Mouse (Mus musculus) naive thymus-derived CD4-positive, alpha-beta T cell, adult 2 months (primary cell): Measurements from ENCODE around the gene Kank1.

Experiments
- DNase-seq: peaks from one replicate; pipeline ENCODE4 v3.0.0-alpha.2; 2011; ENCODE audit warnings: low read depth

Gene Kank1

DNA sequence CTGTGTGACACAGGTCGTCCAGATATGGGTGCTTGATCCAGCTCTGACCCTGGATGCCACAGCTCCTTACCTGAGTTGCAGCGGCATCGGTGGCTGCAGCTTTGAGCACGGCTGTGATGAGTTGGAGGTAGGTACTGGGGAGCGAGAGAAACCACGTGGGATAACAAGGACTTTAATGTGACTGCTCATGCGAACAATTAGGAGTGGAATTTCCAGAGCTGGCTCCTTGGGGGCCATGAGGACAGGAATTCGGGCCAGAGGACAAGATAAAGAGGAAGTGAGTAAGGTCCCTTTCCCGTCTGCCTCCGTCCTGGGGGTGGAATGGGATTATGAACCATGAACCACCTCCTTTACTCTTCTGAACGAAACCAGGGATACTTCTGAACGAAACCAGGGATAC is 129.8 kb downstream of the Kank1 start:
- DNase-seq, result no peak

DNA sequence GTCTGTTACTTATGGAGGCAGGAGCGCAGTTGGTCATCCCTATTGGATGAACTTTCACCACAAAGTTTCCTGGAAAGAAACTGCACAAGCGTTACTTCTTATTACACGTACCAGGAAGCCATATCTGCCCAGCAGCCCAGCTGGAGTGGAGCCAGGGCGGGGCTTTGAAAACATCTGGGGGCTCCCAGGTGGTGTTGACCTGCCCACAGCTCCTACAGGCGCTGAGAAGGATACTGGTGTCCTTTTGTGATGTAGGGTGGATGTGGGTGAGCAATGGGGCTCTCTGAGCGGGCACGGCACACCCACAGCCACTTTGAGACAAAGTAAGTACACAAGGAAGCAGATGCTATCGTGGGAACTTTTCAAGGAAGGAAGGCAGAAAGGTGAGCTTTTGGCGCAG is 133.7 kb downstream of the Kank1 start:
- no peak for DNase-seq

DNA sequence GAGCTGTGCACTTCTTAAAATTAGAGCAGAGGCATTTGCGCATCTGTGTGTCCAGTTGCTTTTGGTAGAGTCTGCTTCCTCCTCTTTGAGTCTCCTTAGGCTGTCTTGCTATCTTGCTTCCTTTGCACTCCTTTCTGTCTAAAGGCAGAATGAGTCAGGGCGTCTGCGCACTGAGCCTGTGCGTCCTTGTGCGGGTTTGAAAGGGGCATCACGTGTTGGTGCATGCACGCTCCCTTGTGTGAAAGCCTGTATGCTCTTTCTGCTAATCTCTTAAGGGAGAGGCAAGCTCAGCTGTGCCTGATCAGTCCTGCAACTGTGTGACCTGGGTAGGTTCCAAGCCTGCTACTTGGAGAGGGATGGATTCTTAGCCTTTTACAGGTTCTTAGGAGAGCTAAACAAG is 136.0 kb downstream of the Kank1 start:
- no peak for DNase-seq

DNA sequence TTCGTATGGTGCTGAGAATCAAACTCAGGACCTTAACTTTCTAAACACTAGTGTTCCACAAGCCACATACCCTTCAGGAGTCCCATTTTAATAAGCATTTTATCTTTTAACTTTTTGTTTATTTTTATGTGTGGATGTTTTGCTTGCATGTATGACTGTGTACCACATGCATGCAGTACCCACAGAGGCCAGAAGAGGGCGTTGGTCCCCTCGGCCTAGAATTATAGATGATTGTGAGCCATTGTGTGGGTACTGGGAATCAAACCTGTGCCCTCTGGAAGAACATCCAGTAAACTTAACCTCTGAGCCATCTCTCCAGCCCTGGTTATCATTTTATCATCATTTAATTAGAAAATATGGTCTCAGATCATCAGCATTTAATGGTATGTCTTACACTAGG is 136.8 kb downstream of the Kank1 start:
- DNase-seq, result no peak

DNA sequence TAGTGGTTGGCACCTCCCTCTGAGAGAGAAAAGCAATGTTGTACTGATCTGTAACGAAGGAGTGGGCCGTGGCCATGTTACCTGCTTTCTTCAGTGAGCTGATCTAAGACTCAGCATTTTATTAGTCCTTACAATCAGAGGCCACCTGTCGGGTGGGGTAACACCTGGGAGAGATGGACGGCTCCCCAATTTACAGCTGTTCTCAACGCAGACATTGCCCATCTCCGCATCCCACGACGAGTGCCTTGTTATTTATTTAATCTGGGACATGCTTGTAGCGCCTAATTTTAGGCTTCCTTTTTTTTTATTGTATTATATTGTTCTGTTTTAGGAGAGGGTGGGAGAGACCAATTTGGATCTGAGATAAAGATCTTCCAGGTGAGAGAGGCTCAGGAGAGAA is 137.4 kb downstream of the Kank1 start:
- no peak for DNase-seq

DNA sequence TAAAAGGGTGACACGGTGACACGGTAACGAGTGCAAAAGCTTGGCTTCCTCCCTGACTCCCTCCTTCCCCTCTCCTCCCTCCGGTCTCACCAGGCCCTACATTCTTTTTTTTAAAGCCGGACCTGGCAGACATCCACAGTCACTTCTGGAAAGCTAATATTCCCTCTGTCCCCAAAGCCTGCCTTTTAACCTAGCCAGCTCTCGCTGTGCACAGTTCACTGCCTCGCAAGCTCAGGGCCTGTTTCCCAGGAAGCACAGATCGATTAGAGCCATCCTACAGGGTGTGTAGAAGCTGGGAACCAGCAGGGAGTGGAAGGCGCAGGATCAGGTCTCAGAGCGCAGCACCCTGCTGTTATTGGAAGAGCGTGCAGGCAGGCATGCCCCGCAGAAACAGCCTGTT is 138.2 kb downstream of the Kank1 start:
- DNase-seq, result no peak

DNA sequence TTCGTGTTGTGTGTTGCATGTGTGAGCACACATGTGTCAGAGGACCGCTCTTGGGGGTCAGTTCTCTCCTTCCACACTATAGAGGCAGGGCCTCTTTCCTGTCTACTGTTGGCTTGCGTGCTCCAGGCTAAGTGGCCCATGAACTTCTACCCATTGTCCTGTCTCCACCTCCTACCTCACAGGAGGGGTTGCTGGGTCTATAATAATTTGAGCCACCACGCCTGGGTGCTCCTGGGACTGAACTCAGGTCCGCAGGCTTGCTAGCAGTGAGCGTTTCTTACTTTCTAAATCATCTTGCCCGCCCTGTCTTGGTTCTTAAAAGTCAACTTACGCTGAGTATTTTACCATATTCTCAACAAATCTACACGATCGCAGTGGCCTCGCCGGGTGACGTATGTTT is 140.1 kb downstream of the Kank1 start:
- no peak for DNase-seq

DNA sequence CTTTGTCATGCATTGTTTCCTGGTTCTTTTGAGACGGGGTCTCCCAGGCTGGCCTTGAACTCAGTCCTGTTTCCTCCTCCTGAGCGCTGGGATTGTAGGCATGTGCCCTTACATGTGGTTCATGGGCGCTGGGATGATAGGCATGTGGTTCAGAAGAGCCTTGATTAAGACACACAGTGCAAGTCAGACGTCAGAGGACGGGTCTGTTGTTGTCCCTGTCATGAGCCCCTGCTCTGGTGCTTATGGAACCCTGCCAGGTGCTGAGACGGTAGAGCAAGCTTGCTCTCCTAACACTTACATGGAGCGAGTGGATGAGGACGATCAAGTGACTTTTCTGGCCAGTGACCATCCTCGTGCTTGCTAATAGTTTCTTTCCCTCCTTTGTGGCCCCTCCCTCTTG is 143.9 kb downstream of the Kank1 start:
- no peak for DNase-seq

DNA sequence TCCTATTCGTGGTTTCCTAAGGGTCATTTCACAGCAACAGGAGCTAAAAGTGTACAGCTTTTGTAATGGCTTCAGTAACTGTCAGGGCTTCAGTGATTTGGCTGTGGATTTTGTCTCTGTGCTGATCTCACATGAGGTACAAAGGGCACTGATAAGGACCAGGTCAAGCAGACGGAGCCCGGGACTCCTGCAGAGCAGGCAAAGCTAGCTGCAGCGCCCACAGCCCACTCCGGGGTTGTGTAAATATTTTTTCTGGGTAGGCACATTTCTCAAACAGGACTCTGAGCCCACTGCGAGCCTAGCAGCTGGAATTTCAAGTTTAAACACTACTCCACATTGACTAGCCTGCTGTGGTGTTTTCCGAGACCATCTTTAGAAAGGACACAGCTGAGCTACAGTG is 145.2 kb downstream of the Kank1 start:
- no peak for DNase-seq

DNA sequence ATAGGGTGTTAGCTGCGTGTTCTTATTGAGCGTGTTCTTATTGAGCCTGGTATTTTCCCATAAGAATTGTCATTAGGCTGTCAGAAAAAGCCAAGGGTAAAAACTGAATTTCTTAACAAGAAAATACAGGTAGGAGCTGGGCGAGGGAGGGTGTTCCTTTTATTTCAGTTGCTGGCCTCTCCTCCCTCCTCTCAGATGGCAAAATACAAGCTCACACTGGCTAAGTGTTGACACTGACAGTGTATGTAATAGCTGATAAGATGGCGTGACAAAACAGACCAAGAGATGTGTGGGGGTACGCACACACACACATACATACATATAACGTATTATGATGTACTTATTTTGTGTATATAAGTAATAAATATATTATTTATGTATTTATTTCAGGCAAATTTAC is 145.7 kb downstream of the Kank1 start:
- no peak for DNase-seq

DNA sequence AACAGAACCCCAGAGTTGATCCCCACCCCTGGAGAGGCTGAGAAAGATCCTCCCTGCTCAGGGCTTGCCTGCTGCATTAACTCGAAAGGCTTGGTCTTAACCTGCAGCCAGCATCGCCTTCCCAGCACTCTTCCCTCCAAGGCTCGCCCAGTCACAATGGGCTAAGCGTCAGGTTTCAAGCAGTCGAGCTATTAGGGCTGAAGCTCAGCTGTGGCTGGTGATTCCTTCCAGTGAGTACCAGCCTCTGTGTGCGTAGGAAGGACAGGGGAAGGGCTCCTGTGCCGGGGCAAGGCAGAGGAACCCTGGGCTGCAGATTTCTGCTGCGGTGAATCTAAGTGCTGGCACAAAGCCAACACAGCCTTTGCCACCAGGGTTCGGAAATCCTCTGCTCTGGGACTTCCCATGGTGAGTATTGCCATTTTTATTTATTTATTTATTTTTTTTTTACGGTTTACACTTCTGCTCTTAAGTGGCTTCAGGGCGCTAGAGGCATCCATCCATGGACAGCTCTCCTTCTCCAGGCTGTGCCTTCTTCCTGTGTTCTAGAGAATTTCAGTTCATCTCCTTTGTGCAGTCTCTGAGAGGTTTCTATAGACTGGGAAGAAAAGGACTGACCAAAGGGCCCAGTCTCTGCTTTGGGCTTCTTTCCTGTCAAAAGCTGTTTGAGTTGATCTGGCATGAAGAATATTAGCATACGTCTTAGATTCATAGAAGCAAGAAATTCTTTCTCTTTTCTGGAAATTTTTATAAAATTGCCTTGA is 146.8 kb downstream of the Kank1 start:
- DNase-seq, result no peak

DNA sequence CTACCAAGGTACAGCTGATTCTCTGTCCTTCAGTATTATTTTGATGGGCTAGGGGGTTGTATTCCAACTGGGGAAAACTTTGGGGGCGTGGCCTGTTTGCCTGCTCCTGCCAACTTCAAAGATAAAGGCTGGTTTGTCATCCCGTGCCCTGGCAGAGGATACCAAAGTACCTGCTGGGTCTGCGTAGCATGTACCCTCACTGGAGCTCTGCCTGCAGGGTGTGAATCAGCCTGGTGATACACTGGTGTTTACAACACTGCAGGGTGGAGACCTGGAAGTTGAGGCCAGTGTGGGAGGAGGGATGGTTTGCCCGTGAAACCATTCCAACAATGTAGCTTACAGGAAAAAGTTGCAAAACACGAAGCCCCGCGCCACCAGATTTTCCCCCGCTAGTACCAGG is 149.2 kb downstream of the Kank1 start:
- no peak for DNase-seq

DNA sequence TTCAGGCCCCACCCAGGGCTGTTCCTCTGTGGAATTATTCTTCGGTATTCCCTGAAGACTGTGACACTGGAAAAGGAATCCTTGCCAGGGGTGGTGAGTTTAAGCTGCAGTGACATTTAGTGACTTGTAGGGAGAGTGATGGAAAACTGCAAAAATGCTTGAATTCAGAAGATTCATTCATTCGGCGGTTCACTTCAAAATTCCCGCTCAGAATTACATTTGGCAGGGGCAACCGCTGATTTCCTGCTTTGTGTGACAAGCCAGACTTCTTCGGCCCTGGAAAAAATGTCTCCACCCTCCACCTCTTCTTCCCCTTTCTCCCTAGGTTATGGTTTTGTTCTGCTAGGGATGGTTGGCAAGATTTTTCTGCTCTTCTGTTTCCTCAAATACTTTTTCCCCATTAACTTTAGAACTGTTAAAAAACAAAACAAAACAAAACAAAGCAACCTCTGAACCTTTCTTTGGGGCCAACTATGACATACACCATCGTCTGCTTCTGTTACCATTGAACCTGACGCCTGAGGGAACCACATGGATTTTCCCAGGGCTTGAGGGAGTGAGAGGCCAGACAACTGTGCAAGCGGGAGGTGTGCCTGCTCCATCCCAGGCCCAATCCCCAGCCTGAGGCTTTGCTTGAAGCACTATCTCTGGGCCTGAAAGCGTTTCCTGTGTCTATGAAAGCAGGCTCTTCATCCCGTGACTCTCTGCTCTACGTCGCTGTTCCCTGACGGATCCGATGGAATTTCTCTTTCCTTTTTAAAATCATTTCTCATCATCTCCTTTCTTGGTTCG is 150.1 kb downstream of the Kank1 start:
- no peak for DNase-seq

DNA sequence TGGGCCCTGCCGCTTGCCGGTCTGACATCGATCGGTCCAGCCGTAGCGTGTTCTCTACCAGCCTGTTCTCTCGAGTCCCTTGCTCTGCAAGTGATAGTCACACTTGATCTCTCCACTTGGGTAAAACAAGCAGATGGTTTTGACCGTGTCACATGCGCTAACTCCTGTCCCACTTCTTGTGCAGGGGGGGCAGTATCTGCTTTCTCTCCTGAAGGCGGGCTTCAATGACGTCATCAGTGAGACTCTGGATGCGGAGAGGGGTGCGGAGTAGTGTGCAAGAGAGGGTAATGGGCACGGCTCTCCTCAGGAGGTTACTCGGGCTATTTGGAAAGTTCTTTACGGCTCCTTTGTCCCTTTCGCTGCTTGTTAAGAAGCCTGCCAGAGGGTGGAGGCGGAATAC is 151.1 kb downstream of the Kank1 start:
- DNase-seq, result no peak

DNA sequence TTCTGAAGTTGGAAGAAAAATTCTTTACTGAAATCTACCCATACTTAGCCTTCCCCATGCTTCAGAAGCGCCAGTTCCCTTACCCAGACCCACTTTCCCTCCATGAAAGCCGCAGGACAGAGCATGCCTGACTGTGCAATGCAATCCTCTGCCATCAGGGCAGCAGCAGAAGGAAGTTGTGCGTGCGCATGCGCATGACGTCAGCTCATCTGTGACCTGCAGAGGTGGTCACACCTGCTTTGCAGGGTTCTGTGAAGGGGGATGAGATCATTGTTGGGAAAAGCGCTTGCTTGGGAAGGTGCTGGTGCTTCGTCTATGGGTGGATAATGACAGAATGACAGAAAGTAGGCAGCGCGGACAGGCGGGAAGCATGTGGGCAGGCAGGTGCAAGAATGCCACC is 155.4 kb downstream of the Kank1 start:
- DNase-seq, result no peak

DNA sequence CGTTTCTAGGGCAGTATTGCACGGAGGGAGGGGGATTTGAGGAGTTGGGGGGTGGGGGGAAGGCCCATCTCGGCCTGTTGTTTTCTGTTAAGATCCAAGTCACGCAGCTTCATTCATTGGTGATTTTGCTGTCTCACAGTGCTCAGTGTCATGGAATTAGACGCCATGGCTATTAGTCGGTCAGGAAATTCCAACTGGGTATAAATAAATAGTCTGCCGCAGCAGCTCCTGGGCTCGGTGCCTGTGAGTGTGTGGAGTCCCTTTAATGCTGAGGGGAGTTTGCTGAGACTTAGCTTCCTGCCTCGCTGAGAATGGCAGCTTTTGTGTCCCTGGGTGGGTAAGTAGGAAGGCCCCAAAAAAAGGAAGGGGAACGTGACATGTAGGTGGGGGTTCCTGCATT is 158.3 kb downstream of the Kank1 start:
- no peak for DNase-seq

DNA sequence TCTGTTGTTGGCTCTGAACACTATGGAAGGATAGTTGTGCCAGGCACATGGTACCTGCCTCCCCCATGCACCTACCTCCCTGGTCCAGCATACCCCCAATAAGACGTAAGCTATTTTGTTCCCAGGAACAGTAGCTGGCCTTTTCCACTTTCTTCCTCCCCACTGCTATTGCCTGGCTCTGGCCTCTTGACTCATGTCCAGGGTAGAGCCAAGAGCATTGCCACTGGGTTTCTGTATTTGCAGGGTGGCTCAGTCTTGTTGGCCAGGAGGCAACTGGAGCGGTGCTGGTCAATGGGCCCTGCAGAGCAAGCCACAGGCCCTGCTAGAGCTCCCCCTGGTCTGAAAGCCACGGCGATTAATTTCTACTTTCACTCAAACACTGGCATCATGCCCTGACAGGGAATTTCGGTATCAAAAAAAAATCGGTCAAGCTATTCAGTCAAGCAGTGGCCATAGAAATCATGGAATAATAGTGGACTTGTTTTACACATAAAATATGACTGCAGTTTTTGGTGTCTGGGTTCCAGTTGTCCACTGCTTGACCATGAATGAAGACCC is 160.0 kb downstream of the Kank1 start:
- DNase-seq, result no peak

DNA sequence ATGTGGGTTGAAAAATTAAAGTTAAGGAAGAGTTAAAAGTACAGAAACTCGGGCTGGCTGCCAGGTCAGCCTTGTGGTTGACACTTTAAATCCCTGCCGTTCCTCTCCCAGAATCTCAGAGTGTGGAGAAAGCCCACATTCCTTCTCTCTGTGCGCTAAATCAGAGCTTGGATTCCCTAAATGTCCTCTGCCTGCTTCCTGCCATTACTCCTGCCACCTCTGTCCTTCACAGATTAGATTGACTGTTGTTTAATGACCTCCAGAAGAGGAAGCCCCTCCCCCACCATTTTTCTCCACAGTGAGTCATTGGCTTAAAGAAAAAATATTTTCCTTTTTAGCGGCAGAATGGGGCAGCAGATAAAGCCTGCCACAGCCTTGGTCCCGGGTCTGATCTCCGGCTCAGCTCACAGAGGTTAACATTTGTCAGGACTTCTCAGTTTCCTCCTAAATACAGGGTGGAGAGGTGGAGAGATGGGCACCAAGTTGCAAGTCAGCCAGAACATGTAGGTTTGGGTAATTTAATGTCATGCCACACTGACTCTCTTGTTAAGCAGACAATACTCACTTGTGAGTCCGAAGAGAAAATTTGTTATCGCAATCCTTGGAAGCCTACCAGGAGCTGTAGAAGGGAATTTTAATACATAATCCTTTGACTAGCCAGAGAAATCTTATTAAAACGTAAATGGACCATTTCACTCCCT is 162.9 kb downstream of the Kank1 start:
- no peak for DNase-seq

DNA sequence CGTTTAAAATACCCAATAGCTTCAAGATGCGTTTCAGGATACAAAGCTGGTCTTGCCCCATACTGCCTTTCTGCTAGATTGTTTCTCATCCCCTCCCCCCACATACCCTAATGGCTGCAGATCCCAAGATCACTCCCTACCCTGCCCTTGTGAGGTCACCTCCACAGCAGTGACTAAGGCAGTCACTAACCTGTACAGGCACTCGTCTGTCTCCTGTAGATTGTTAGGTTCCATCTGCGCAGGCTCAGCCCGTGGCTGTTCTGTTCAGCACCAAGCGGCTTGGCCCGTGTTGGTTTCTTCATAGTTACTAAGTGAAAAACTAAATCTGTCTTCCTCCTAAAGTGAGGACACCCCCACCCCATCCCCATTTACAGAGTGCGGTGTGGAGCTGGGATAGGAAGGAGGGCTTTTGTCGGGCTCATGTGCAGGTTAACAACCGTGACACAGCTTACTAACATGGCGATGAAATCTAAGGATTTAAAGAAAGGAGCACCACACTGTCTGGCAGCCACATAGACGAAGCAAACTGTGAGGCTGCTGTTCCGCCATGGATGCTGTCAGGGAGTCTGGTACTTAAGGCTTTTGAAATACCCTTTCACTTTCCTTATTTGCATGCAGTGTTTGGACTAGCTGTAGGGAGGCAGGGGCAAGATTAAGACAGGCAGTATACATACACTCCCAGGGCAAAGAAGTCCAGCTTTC is 163.6 kb downstream of the Kank1 start:
- no peak for DNase-seq

DNA sequence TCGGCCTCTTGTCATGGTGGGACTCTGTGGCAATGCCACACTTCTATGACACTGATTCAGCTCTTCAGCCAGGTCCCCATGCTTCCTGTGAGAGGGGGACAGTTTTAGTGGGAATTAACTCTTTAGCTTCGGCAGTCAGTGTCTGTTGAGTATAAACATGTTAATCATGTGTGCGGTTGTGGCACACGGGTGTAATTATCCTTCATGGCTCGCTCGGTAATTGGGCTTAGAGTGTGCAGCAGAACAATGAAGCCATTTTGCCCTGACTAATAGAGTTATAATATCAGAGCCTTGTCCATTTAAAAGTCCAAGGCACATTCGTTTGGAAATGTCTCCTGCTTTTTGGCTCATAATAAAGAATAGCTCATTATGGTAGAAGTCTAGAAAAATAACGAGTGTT is 164.7 kb downstream of the Kank1 start:
- no peak for DNase-seq

DNA sequence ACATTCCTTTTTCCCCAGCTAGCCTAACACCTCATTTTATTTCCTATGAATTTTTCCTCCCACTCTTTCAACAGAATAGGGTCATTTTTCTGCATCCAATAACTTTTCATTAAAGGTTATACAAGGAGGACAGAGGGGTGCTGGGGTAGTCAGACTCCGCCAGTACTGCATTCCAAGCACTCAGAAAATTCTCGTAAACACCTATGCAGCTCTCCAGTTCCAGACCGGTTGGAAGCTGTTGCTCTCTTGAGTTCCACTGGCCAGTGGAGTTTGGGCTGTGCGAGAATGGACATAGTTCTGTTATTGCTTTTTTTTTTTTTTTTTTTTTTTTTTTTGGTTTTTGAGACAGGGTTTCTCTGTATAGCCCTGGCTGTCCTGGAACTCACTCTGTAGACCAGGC is 167.4 kb downstream of the Kank1 start:
- DNase-seq, result no peak

DNA sequence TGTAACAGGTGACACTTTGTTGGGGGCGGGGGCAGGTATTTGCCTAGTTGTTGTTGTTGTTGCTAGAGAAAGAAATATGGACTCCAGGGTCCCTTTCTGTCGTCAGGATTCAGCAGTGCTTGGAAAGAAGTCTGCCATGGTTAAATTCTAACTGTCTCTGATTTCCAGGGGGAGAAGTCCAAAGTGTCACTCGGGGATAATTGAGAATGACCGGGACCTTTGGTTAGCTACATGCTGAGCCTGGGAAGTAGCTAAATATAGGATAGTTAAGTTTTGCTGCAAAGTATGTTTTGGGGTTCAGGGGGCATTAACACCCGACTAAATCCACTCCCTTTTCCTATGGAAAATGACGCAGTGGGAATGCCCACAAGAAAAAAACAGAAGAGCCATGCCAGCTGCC is 169.2 kb downstream of the Kank1 start:
- no peak for DNase-seq
